Mouse (Mus musculus) lung, adult 2 months (tissue): ENCODE measurements at regions not wholly inside any gene's neighbourhood (a gene's known extent, or its start where the extent isn't known, plus 50 kb on each side); places are given as distances from the start of the nearest gene placed in this dataset.

Source experiments
- CTCF ChIP-seq: fragments of 200-500 bp; IDR thresholded peaks from 2 replicates; pipeline ENCODE4 v1.5.1; 2011; ENCODE audit warnings: mild to moderate bottlenecking, low read length, control low read depth; ENCODE audit not compliant: insufficient read depth
- POLR2A ChIP-seq: fragments of 200-500 bp; IDR thresholded peaks from 2 replicates; pipeline ENCODE4 v1.6.1; 2011; ENCODE audit warnings: low read depth, mild to moderate bottlenecking, control low read depth, low read length, borderline replicate concordance; ENCODE audit errors: extremely low read depth

DNA sequence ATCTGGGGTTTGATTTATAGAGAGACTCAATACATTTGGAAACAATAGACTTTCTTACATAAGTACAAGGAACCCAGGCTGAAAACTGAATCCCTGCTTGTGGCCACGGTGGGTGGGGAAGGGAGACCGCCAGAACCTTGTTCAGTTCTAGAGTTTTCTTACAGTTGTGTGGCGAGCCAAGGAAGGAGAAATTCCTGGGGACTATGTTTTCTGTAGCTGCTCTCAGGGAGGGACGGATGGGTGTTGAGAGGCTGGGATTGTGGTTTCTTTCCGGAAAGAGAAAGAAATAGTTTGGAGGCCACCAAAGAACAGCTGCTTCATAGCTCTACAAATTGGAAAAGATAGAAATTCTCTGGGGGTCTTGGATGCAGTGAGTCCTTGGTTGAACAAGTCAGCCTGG is 87.3 kb upstream of the Kazn start:
- TF ChIP-seq CTCF: no peak
- TF ChIP-seq POLR2A: no peak
